Mouse (Mus musculus) cortical plate, adult 2 months (tissue): ENCODE results near the gene Map4. TPM values are rescaled to one million over a fixed set of nuclear protein-coding genes. Genes with fewer than 3 reads are reported as not detected.
A peak's percentile ranks its signal among the peaks of the same experiment; 100 is the strongest.

Source experiments
- H3K27ac ChIP-seq: fragments of 200-500 bp; 2 replicates; pipeline ENCODE4 v1.5.1; 2012; ENCODE audit warnings: low read length, control low read depth, inconsistent platforms; ENCODE audit not compliant: insufficient read depth
- H3K4me1 ChIP-seq: fragments of 200-500 bp; 2 replicates; pipeline ENCODE4 v1.6.1; 2011; ENCODE audit warnings: low read length; ENCODE audit not compliant: control insufficient read depth, insufficient read depth
- H3K4me3 ChIP-seq: fragments of 200-500 bp; 2 replicates; pipeline ENCODE4 v1.5.1; 2011; ENCODE audit warnings: mild to moderate bottlenecking, low read length, control low read depth; ENCODE audit not compliant: insufficient read depth
- CTCF ChIP-seq: fragments of 200-500 bp; IDR thresholded peaks from 2 replicates; pipeline ENCODE4 v1.5.1; 2011; ENCODE audit warnings: mild to moderate bottlenecking, control low read depth, low read length; ENCODE audit not compliant: insufficient read depth; ENCODE audit errors: extremely low read depth
- POLR2A ChIP-seq: fragments of 200-500 bp; IDR thresholded peaks from 2 replicates; pipeline ENCODE4 v1.6.1; 2011; ENCODE audit warnings: mild to moderate bottlenecking, low read length, control low read depth; ENCODE audit not compliant: insufficient read depth; ENCODE audit errors: extremely low read depth
- polyA plus RNA-seq: library from polyadenylated mRNA; depleted of rRNA; stranded (reverse); fragments of >200 nt; gene quantifications from 2 replicates; pipeline ENCODE4 v1.2.3, GENCODE M21; 2012

The Map4 gene
- polyA plus RNA-seq, 1 experiment, result 337 TPM

DNA sequence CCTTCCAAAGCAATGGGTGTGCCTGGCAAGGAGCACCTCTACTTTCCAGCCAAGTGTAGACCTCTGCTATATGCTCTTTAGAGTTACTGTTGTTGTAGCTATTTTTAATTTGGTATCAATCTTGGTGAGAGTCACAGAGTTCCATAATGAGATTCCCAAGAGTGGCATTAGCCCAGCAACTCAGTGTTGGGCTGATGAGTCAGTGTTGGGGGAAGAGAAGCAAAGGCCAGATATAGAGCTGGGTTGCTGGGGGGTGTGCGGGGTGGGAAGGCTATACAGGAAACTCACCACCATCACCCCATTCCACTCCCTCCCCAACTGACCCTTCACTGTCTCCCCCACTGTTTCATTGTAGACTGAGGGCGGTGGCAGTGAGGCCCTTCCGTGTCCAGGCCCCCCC, 149.8 kb downstream of the Map4 start:
- Histone ChIP-seq H3K4me1 (no peaks in the 10 kb centered on the region), H3K4me3 (no peak overlapping the region), H3K27ac (no peak overlapping the region)
- TF ChIP-seq POLR2A (no peak), CTCF (no peak)

- no peaks in the 10 kb centered on the region for H3K4me1 ChIP-seq
- H3K27ac ChIP-seq, result no peak overlapping the region
- H3K4me3 ChIP-seq, result no peak overlapping the region
- 0 out of 2 replicates have a peak, but pooled peaks have one; percentile 18 for TF ChIP-seq POLR2A
- no peak for TF ChIP-seq CTCF
Observed at GRCm38 (mm10) chr9:110084201-110084964, 153.1 kb downstream of the Map4 start.

DNA sequence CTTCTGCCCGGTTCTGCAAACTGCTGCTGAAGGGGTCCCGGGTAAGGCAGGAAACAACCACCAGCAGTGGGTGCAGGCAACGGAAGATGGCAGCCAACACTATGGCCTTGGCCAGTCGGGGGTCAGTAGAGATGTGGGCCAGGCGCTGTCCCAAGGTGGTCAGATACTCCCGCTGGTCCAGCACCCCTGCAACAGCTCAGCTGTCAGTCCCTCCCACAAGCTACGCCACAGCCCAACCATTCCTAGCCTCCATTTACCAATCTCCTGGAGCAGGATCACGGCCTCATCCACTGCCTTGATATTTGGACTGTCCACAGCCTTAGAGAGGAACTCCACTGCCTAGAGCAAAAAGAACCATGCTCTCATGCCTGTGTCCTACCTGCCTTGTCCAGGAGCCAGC, 154.4 kb downstream of the Map4 start:
- no peak for TF ChIP-seq CTCF
- no peak for TF ChIP-seq POLR2A
- H3K27ac ChIP-seq, result no peak overlapping the region
- no peak overlapping the region for H3K4me3 ChIP-seq
- no peaks in the 10 kb centered on the region for H3K4me1 ChIP-seq

DNA sequence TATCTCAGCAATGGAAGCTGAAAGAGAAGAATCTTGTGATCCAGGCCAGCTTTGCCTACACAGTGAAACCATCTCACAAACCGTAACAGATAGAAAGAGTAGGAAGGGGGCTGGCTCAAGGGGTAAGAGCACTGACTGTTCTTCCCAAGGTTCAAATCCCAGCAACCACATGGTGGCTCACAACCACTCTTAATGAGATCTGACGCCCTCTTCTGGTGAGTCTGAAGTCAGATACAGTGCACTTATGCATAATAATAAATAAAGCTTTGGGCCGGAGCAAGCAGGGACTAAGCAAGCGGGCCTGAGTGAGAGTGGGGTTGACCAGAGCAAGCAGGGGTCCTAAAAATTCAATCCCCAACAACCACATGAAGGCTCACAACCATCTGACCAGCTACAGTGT, 162.0 kb downstream of the Map4 start:
- Histone ChIP-seq H3K4me3 (no peak overlapping the region), H3K4me1 (no peaks in the 10 kb centered on the region), H3K27ac (no peak overlapping the region)
- TF ChIP-seq POLR2A (no peak), CTCF (no peak)

DNA sequence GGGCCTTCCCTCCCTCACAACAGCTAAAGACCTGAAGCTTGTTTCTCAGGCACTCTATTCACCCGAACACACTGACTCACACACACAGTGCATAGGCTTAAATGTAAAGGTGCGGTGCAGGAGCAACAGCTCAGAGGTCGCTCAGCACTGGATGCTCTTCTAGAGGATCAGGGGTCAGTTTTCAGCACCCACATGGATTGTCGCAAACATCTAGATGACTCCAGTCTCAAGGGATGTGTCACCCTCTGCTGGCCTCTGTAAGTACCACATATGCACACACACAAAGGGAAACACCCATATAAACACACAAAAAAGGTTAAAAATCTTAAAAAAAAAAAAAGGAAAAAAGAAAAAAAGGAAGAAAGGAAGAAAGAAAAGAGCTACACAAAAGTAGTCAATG, 163.5 kb downstream of the Map4 start:
- H3K27ac ChIP-seq, result no peak overlapping the region
- TF ChIP-seq POLR2A, result no peak
- TF ChIP-seq CTCF, result no peak
- no peaks in the 10 kb centered on the region for H3K4me1 ChIP-seq
- H3K4me3 ChIP-seq, result no peak overlapping the region

DNA sequence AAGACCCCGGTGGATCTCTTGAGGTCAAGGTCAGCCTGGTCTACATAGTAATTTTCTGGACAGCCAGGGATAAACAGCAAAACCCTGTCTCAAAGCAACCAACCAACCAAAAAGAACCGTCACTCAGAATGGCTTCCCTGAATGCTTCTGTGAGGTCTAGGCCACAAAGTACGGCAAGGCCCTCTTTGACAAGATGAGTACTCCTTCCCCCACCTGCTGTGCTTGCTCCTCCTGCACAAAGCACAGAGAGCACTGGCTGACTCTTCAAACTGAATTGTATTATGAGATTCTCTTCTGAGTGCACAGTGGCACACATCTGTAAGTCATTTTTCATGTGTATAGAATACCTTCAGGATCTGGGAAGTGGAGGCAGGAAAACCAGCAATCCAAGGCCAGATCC, 166.5 kb downstream of the Map4 start:
- Histone ChIP-seq H3K4me3 (no peak overlapping the region), H3K4me1 (no peaks in the 10 kb centered on the region), H3K27ac (no peak overlapping the region)
- TF ChIP-seq CTCF (no peak), POLR2A (no peak)

DNA sequence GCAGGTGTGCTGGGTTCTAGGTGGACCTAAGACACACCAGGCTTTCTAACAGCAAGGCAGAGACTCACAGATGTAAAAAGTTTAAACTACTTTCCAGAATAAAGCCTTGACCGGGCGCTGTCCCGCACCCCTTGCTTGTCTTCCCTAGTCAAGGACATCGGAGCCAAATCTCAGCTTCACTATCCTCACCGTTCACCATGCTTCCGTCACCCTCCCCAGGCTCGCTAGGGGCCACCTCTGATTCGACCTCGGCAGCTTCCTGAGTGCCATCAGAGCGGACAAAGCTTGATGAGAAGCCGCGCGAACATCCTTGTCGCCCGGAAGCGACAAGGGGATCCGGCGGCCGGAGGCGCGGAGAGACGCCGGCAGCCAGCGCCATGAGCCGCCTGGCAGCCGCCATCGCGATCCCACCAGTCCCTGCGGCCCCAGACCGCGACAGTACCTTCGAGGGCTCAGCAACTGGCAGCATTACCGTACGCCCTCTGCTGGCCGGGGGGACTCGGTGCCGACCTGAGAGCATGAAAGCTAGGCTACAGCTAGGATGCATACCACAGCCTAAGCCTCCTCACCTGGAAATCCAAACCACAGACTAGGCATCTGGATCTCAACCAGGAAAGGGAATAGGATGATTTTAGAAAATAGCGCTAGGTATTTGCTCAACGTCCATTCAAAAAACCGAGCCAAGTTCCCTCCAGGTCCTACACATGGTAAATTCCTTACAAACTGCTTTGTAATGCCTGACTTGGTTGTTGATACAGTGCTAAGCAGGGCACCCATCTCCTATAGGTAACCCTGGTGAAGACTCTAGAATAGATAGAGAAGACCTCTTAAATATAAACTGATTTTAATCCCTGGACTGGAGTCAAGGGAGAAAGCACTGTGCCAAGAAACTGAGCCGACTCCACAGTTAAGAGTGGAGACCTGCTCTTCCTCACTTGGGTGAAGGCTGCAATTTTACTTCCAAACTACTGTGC, 169.7 kb downstream of the Map4 start:
- Histone ChIP-seq H3K4me3 (peak overlapping the region; percentile 67), H3K27ac (no peak overlapping the region), H3K4me1 (no peaks in the 10 kb centered on the region)
- TF ChIP-seq POLR2A, result no peak
- TF ChIP-seq CTCF, result peak; percentile 87

DNA sequence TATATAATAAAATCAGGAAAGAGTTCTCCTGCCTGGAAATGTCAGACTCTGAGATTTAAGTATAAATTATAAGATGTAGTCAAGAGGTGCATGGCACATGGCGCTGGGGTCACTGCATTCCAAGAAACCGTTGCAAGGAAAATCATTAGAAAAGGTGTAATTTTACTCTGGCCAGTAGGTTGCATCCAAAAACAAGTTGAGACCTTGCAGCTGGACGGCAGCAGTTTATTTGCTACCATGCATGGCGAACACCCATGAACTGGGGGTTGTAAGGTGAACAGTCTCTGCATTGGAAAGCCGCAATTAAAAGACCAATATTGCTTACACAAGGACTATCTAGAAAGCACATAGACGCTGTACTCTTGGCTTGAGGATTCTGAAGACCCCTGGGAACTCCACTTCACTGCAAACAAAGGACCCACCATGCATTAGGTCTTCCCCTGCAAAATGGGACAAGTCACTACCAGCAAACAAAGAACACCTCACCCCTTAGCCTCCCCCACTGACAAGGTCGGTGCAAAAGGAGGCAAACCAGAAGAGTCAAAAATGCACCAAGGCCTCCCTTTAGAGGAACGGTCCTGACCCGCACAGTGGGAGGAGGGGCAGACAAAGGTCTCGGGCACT, 185.2 kb downstream of the Map4 start:
- TF ChIP-seq CTCF (no peak), POLR2A (no peak)
- no peak overlapping the region for H3K27ac ChIP-seq
- peak overlapping the region; percentile 86 for H3K4me3 ChIP-seq
- H3K4me1 ChIP-seq, result peaks cover 2% of the 10 kb centered on the region; the same call in 1 of the 2 replicates
